Comparison of ENCODE assay signal across 9 mouse cellular contexts in genomic region chr8:107056973-107057369, GRCm38 (mm10). TPM values are rescaled to one million over a fixed set of nuclear protein-coding genes. Genes with fewer than 3 reads are reported as not detected.
A peak's percentile ranks its signal among the peaks of the same experiment; 100 is the strongest.
DNase-seq lines count a peak whose midpoint lies in the region; ATAC-seq and TF ChIP-seq lines count a peak whose summit lies in the region.
"Had no signal": no experiment of that assay in that cellular context is flagged by ENCODE, and none has a peak within 500 bp of the region (broad histone marks: within the 10 kb centered on the region; RNA-seq: fewer than 3 reads in every experiment).

No protein-coding gene starts in this region.

- TF ChIP-seq CTCF in small intestine, adult 2 months (IDR thresholded peaks at IDR 0.05; ENCODE audit: extremely low read depth, insufficient read length, insufficient replicate concordance, low read depth, low read length): no peak

- TF ChIP-seq POLR2A in small intestine, adult 2 months (IDR thresholded peaks at IDR 0.05; ENCODE audit: low read depth, low read length): no peak

- H3K4me3 ChIP-seq in limb, embryonic 12.5 days (replicated peaks): peak overlapping the region; percentile 93
- peak overlapping the region; percentile 93 for H3K4me3 ChIP-seq in small intestine, adult 2 months (ENCODE audit: low read depth, low read length)

- H3K27me3 ChIP-seq in limb, embryonic 12.5 days: no peaks in the 10 kb centered on the region
- no peaks in the 10 kb centered on the region for H3K27me3 ChIP-seq in small intestine, adult 2 months (ENCODE audit: control insufficient read depth, insufficient read depth, low read length)

- peak; percentile 20 for DNase-seq in gastrocnemius, postnatal 14 days
- no peak for DNase-seq in gastrocnemius, postnatal 10 days
- DNase-seq in thymus, postnatal 25 days: peak; percentile 6
- DNase-seq in thymus, adult 18-20 months: no peak
- no peak for DNase-seq in cerebellum, adult 11-12 months

- 0 out of 2 replicates have a peak overlapping the region, but pooled peaks have one; percentile 23 for H3K27ac ChIP-seq in limb, embryonic 12.5 days
- no peak overlapping the region for H3K27ac ChIP-seq in small intestine, adult 2 months (ENCODE audit: insufficient read depth, low read depth, low read length)

- intact Hi-C loops in gastrocnemius, postnatal 14 days (cut with DNase I; ENCODE audit: low total_unique reads): no loop called here

- under 1% methylated on average over 33 of the region's 33 CpGs for WGBS in limb, embryonic 12.5 days
- under 1% methylated on average over 33 of the region's 33 CpGs for WGBS in small intestine, adult 2 months

- H3K4me2 ChIP-seq in limb, embryonic 12.5 days: peak overlapping the region; percentile 97

- peak; percentile 69 for ATAC-seq in limb, embryonic 12.5 days (ENCODE audit: insufficient number of reproducible peaks, insufficient read depth, low FRiP score, low TSS enrichment, low read depth)
- ATAC-seq in CD4-positive, CD25-positive, alpha-beta regulatory T cell, adult 4 months: no peak

- peak overlapping the region; percentile 85 for H3K9ac ChIP-seq in limb, embryonic 12.5 days (replicated peaks)

- peaks cover 22% of the 10 kb centered on the region for H3K4me1 ChIP-seq in limb, embryonic 12.5 days (replicated peaks)
- 0 out of 2 replicates have a peak, but pooled peaks cover 6% of the 10 kb centered on the region for H3K4me1 ChIP-seq in small intestine, adult 2 months (ENCODE audit: control insufficient read depth, insufficient read depth, insufficient read length, low read length)

- H3K36me3 ChIP-seq in limb, embryonic 12.5 days: peaks cover 51% of the 10 kb centered on the region
- H3K36me3 ChIP-seq in small intestine, adult 2 months (ENCODE audit: control insufficient read depth, insufficient read depth, low read length): peaks cover 20% of the 10 kb centered on the region

- H3K9me3 ChIP-seq in limb, embryonic 12.5 days: no peaks in the 10 kb centered on the region

RNA-seq across cellular contexts. Expression of gene Nip7, which starts 0.3 kb away (rescaled TPM):
- total RNA-seq in gastrocnemius, postnatal 14 days (2021): 10 to 100 TPM; 18.3 to 24.7 TPM
- total RNA-seq in gastrocnemius, postnatal 10 days (2021): 10 to 100 TPM; 34.1 TPM
- polyA plus RNA-seq in limb, embryonic 12.5 days (2016; fragmentation: Nextera tagmentation; extraction: Ambion mirVana): 95.4 and 103 TPM in 2 replicates
- 5.9 and 10.8 TPM in 2 replicates for polyA plus RNA-seq in small intestine, adult 2 months (2012; rRNA removed)
- 10 to 100 TPM; 63.5 to 84.9 TPM for polyA plus RNA-seq in CD4-positive, CD25-positive, alpha-beta regulatory T cell, adult 4 months (2017; shearing (Covaris generic))

RNA-seq across cellular contexts. Expression of gene Cog8, which starts 0.5 kb away (rescaled TPM):
- 10 to 100 TPM; 16.9 to 17.7 TPM for total RNA-seq in gastrocnemius, postnatal 14 days (2021)
- total RNA-seq in gastrocnemius, postnatal 10 days (2021): 10 to 100 TPM; 15.8 to 17.4 TPM
- 45.2 and 48.4 TPM in 2 replicates for polyA plus RNA-seq in limb, embryonic 12.5 days (2016; fragmentation: Nextera tagmentation; extraction: Ambion mirVana)
- polyA plus RNA-seq in small intestine, adult 2 months (2012; rRNA removed): 11.7 and 18.7 TPM in 2 replicates
- polyA plus RNA-seq in CD4-positive, CD25-positive, alpha-beta regulatory T cell, adult 4 months (2017; shearing (Covaris generic)): 1 to 10 TPM; 7.6 to 8.7 TPM

RNA-seq across cellular contexts. Expression of gene Tmed6, which starts 8.5 kb away (rescaled TPM):
- not detected for total RNA-seq in gastrocnemius, postnatal 14 days (2021)
- total RNA-seq in gastrocnemius, postnatal 10 days (2021): not detected
- polyA plus RNA-seq in limb, embryonic 12.5 days (2016; fragmentation: Nextera tagmentation; extraction: Ambion mirVana): not detected in 2 replicates
- polyA plus RNA-seq in small intestine, adult 2 months (2012; rRNA removed): 7.1 and 88.2 TPM in 2 replicates
- polyA plus RNA-seq in CD4-positive, CD25-positive, alpha-beta regulatory T cell, adult 4 months (2017; shearing (Covaris generic)): not detected
- total RNA-seq: layer of hippocampus, postnatal 14 days had no signal

RNA-seq across cellular contexts. Expression of gene Pdf, which starts 8.6 kb away (rescaled TPM):
- 10 to 100 TPM; 35.3 to 36.0 TPM for total RNA-seq in gastrocnemius, postnatal 14 days (2021)
- total RNA-seq in gastrocnemius, postnatal 10 days (2021): 10 to 100 TPM; 29.0 to 35.5 TPM
- polyA plus RNA-seq in limb, embryonic 12.5 days (2016; fragmentation: Nextera tagmentation; extraction: Ambion mirVana): 58.2 and 61.4 TPM in 2 replicates
- polyA plus RNA-seq in small intestine, adult 2 months (2012; rRNA removed): 34.1 and 37.0 TPM in 2 replicates
- 1 to 10 TPM in 1 of 2 experiments, under 1 TPM in 1; 0.85 to 1.3 TPM for polyA plus RNA-seq in CD4-positive, CD25-positive, alpha-beta regulatory T cell, adult 4 months (2017; shearing (Covaris generic))

RNA-seq across cellular contexts. Expression of gene Vps4a, which starts 25.9 kb away (rescaled TPM):
- 10 to 100 TPM; 50.6 to 51.1 TPM for total RNA-seq in gastrocnemius, postnatal 14 days (2021)
- 10 to 100 TPM; 48.1 to 50.4 TPM for total RNA-seq in gastrocnemius, postnatal 10 days (2021)
- 75.4 and 78.0 TPM in 2 replicates for polyA plus RNA-seq in limb, embryonic 12.5 days (2016; fragmentation: Nextera tagmentation; extraction: Ambion mirVana)
- 7.2 and 14.9 TPM in 2 replicates for polyA plus RNA-seq in small intestine, adult 2 months (2012; rRNA removed)
- polyA plus RNA-seq in CD4-positive, CD25-positive, alpha-beta regulatory T cell, adult 4 months (2017; shearing (Covaris generic)): 10 to 100 TPM; 33.4 to 34.1 TPM

Comparison
In these comparisons a context has a peak if more than half of its experiments do, and no peak if none do; other contexts are left out.
1. DNase-seq: peak in gastrocnemius, postnatal 14 days (single experiment) and thymus, postnatal 25 days (single experiment); none in gastrocnemius, postnatal 10 days (single experiment), thymus, adult 18-20 months (0 of 2) and cerebellum, adult 11-12 months (single experiment).